Mouse (Mus musculus): ENCODE measurements around the gene Zfp239.

GRCm38 (mm10) chr6:117891369-117892160, 29.7 kb downstream of the Zfp239 start:
- TF ChIP-seq CTCF (IDR thresholded peaks at IDR 0.05; ENCODE audit: extremely low read depth, insufficient read length, insufficient replicate concordance, low read depth, low read length) (no peak), POLR2A (IDR thresholded peaks at IDR 0.05; ENCODE audit: low read depth, low read length) (no peak)

Data from small intestine, adult 2 months (tissue).